Mouse (Mus musculus) bone marrow, adult 2 months (tissue): Measurements from ENCODE around the gene Cpa4.

Experiments
- CTCF ChIP-seq: fragments of 200-500 bp; IDR thresholded peaks from 2 replicates; pipeline ENCODE4 v1.5.1; 2011; ENCODE audit warnings: low read length, control low read depth; ENCODE audit not compliant: control insufficient read depth, insufficient read depth
- POLR2A ChIP-seq: fragments of 200-500 bp; IDR thresholded peaks from 2 replicates; pipeline ENCODE4 v1.6.1; 2011; ENCODE audit warnings: low read depth, mild to moderate bottlenecking, control low read depth, low read length, borderline replicate concordance; ENCODE audit not compliant: control insufficient read depth

DNA sequence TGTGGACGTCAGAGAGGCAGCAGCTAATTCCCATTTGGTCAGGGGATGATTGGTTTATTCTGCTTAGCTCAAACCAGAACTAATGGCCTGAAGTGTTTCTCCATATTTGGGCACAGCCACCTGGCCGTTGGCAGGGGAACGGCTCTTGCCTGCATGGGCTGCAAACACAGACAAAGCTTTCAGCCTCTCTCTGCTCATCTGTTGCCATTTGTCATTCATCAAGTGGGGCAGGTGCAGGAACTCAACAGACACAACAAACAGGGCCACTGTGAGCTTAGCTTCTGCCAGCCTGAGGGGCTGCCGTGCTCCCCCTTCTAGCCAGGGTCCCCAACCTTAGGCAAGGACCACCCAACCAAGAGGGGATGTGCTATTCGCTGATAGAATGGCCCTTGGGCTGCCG, 60.0 kb downstream of the Cpa4 start:
- TF ChIP-seq CTCF (no peak), POLR2A (no peak)
